Mouse (Mus musculus) midbrain, embryonic 13.5 days (tissue): ENCODE measurements at regions not wholly inside any gene's neighbourhood (a gene's known extent, or its start where the extent isn't known, plus 50 kb on each side); places are given as distances from the start of the nearest gene placed in this dataset.

ENCODE experiments used
- ATAC-seq: fragments of 200-750 bp; cut with Nextera tagmentation; 2 replicates; pipeline ENCODE4 v1.8.0; 2017; ENCODE audit warnings: mild to moderate bottlenecking, moderate TSS enrichment, moderate library complexity
- H3K27ac ChIP-seq: fragments of 300-500 bp; sonication (generic); 2 replicates; pipeline ENCODE4 v1.5.1; 2015; ENCODE audit warnings: inconsistent platforms, mild to moderate bottlenecking, moderate library complexity
- H3K27me3 ChIP-seq: fragments of 300-500 bp; sonication (generic); 2 replicates; pipeline ENCODE4 v1.6.1; 2015; ENCODE audit warnings: mild to moderate bottlenecking, inconsistent platforms
- H3K36me3 ChIP-seq: fragments of 300-500 bp; sonication (generic); 2 replicates; pipeline ENCODE4 v1.6.1; 2015; ENCODE audit warnings: mild to moderate bottlenecking, inconsistent platforms
- H3K4me1 ChIP-seq: fragments of 300-500 bp; sonication (generic); replicated peaks from 2 replicates; pipeline ENCODE4 v1.6.1; 2015; ENCODE audit warnings: inconsistent platforms
- H3K4me2 ChIP-seq: fragments of 300-500 bp; sonication (generic); replicated peaks from 2 replicates; pipeline ENCODE4 v1.6.1; 2015; ENCODE audit warnings: moderate library complexity, mild to moderate bottlenecking, inconsistent platforms
- H3K4me3 ChIP-seq: fragments of 300-500 bp; sonication (generic); replicated peaks from 2 replicates; pipeline ENCODE4 v1.5.1; 2015; ENCODE audit warnings: mild to moderate bottlenecking, inconsistent platforms
- H3K9ac ChIP-seq: fragments of 300-500 bp; sonication (generic); replicated peaks from 2 replicates; pipeline ENCODE4 v1.6.1; 2015; ENCODE audit warnings: mild to moderate bottlenecking, inconsistent platforms
- H3K9me3 ChIP-seq: fragments of 300-500 bp; sonication (generic); 2 replicates; pipeline ENCODE4 v1.6.1; 2016; ENCODE audit warnings: mild to moderate bottlenecking, inconsistent platforms
- WGBS: fragments of 180-500 bp; shearing (Covaris S2); methylation state at CpG from one replicate; pipeline ENCODE4 v1.1.7; 2015; 5-methylcytosine and 5-hydroxymethylcytosine counted together

DNA sequence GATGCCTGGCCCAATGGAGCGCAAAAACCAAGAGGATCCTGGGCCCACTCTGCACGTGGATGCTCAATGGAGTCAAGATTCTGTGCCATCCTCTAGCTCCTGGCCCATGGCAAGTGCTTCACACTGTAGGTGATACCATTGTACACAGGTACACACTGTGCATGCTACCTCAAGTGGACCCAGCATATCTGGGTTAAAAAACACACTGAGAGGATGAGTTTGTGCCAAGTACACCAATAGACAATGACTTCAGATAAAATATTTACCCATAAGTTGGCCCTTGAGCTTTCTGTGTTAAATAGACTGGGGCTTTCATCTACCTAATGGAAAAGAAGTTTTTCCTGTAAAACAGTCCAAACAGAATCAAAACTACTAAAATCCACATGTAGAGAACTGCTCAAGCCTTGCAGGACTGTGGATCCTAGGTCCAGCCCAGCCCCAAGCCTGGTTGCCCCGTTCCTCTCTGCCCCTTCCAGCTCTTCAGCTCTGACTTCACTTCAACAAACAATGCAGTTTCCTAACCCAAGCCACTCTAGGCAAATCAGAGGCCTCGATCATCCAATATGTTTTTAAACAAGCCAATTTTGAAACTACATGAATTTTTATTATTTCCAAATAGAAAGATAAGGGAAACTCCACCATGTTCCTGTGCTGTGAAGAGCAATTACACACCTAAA is 247.5 kb downstream of the Mreg start:
- Histone ChIP-seq H3K27me3 (no peaks in the 10 kb centered on the region), H3K27ac (no peak overlapping the region), H3K36me3 (no peaks in the 10 kb centered on the region), H3K9me3 (no peaks in the 10 kb centered on the region), H3K4me1 (no peaks in the 10 kb centered on the region), H3K4me3 (no peak overlapping the region), H3K4me2 (no peak overlapping the region), H3K9ac (no peak overlapping the region)
- no peak for ATAC-seq
- WGBS = 83% methylated on average over 4 of the region's 4 CpGs

DNA sequence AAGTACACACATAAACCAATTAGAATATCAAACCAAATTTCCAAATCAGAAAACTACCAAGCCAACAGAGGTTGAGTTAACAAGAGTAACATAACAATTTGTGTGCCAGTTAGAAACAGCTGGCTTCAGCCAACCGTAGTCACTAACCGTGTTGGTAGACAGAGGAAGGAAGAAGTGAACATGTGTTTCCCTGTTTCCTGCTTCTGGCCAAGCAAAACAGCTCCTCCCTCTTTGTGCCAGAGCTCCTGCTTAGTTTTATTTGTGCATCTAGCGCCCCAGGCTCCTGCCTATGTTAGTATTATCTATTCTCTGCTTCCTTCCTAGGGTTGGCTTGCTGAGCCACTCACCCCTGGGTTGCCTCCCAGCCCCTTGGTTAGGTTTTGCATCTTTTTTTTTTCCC is 255.2 kb downstream of the Mreg start:
- no peaks in the 10 kb centered on the region for H3K36me3 ChIP-seq
- H3K4me1 ChIP-seq = no peaks in the 10 kb centered on the region
- no peaks in the 10 kb centered on the region for H3K27me3 ChIP-seq
- no peak for ATAC-seq
- H3K4me2 ChIP-seq = no peak overlapping the region
- WGBS = 84% methylated on average over 3 of the region's 3 CpGs
- H3K27ac ChIP-seq = no peak overlapping the region
- no peak overlapping the region for H3K9ac ChIP-seq
- H3K4me3 ChIP-seq = no peak overlapping the region
- no peaks in the 10 kb centered on the region for H3K9me3 ChIP-seq

DNA sequence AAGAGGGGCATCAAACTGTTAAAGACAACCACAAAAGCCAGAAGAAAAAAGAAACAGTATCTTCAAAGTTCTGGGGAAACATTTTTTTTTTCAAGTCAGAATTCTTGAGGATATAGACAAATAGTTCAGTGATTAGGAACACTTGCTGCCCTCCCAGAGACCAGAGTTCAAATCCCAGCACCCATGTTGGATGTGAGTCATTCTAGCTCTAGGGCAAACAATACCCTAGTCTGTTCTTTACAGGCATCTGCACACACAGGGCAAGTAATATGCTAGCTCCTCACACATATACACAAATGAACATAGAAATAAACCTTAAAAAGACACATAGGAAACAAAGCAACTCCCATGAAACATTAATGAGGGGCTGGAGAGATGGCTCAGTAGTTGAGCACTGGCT is 256.8 kb downstream of the Mreg start:
- H3K4me3 ChIP-seq = no peak overlapping the region
- ATAC-seq = no peak
- H3K9ac ChIP-seq = no peak overlapping the region
- no peaks in the 10 kb centered on the region for H3K27me3 ChIP-seq
- H3K9me3 ChIP-seq = no peaks in the 10 kb centered on the region
- no peaks in the 10 kb centered on the region for H3K36me3 ChIP-seq
- H3K27ac ChIP-seq = no peak overlapping the region
- no peaks in the 10 kb centered on the region for H3K4me1 ChIP-seq
- H3K4me2 ChIP-seq = no peak overlapping the region

DNA sequence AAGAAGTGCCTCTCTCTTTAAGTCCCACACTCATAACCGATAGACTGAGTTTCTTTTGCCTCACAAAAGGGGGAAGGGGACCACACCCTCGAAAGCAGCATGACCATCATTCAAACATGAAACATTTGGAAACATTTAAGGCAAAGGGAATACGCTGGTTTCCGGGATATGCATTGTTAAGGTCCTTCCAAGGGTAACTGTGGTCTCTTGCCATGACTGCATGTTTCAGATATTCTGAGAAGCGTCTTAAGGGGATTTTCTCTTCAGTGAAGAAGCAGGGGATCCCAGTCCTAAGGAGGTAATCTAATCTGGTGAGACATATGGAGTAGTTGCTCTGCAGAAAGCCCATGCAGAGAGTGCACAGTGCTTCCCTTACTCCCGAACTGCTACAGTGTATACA is 258.8 kb downstream of the Mreg start:
- Histone ChIP-seq H3K9me3 (no peaks in the 10 kb centered on the region), H3K4me2 (no peak overlapping the region), H3K9ac (no peak overlapping the region), H3K4me1 (no peaks in the 10 kb centered on the region), H3K27ac (no peak overlapping the region), H3K4me3 (no peak overlapping the region), H3K36me3 (no peaks in the 10 kb centered on the region), H3K27me3 (no peaks in the 10 kb centered on the region)
- 82% methylated on average over 6 of the region's 6 CpGs for WGBS
- ATAC-seq = no peak

DNA sequence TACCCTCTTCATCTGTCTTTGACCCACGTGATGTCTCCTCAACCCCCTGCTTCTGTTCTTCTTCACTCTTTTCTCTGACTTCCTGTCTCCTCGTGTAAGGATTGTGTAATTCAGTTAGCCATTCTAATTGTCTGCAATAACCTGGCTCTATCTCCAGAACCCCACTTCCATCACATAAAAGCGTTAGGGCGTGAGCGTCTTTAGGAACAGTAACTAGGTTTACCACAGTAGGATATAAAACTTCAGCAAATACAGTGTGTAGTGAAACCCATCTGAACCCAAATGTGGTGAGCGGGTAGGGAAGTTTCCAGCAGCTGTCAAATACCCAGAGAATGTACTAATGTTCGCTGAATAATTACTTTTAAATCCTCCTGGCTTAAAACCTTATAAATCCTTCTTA is 262.6 kb downstream of the Mreg start:
- no peaks in the 10 kb centered on the region for H3K27me3 ChIP-seq
- H3K36me3 ChIP-seq = no peaks in the 10 kb centered on the region
- 84% methylated on average over 7 of the region's 7 CpGs for WGBS
- H3K9ac ChIP-seq = no peak overlapping the region
- no peaks in the 10 kb centered on the region for H3K9me3 ChIP-seq
- no peak overlapping the region for H3K4me3 ChIP-seq
- H3K27ac ChIP-seq = no peak overlapping the region
- H3K4me2 ChIP-seq = no peak overlapping the region
- no peak for ATAC-seq
- H3K4me1 ChIP-seq = no peaks in the 10 kb centered on the region

DNA sequence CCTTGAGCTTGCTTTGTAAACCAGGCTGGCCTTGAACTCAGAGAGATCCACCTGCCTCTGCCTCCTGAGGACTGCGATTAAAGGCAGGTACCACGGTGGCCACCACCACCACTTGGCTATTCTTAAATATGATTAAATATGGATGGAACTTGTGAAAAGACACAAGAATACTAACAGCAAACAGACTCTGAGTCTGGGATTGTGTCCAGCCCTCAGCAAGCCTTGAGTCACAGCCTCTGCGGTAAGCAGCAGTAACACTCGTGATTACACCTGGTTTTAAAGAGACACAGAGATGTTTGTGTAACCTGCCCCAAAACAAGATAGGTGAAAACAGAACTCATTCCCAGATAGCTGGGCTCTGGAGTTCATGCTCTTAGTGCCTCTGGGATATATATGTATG is 263.4 kb downstream of the Mreg start:
- Histone ChIP-seq H3K27ac (no peak overlapping the region), H3K27me3 (no peaks in the 10 kb centered on the region), H3K36me3 (no peaks in the 10 kb centered on the region), H3K4me3 (no peak overlapping the region), H3K9me3 (no peaks in the 10 kb centered on the region), H3K4me2 (no peak overlapping the region), H3K4me1 (no peaks in the 10 kb centered on the region), H3K9ac (no peak overlapping the region)
- ATAC-seq = no peak
- 94% methylated on average over 4 of the region's 4 CpGs for WGBS

DNA sequence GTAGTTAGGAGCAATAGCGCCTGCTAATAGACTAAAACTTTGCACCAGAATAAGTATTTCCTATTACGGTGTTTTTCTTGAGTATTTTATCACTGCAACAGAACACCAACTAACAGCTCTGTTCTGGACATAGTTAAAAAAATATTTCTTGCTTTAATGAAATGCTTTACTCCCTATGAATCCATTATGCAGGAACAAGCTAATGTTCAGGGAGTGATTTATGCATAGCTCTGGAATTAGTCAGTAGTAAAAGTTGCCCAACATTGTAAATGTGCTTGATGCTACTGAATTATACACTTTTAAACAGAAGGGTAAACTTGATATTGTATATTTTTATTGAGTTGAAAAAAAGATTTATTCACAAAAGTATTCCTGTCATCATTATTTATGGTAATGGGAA is 264.6 kb downstream of the Mreg start:
- WGBS = 99% methylated on average over 2 of the region's 2 CpGs
- Histone ChIP-seq H3K4me1 (no peaks in the 10 kb centered on the region), H3K27me3 (no peaks in the 10 kb centered on the region)

DNA sequence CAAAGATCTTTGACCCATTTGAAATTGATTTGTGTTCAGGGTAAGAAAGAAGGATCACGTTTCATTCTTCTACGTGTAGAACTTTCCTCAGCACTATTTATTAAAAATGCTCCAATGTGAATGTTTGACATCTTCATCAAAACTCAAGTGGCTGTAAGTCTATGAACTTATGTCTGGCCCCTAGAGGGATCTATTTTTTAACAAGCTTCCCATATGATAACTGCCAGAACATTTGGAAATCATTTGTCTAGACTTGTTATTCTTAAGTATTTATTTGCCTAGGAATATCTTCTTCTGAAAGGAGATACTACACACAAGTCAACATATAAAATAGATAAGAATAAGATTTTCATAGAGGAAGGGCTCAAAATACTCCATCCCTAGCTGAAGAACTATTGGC is 265.2 kb downstream of the Mreg start:
- Histone ChIP-seq H3K9me3 (no peaks in the 10 kb centered on the region), H3K27me3 (no peaks in the 10 kb centered on the region), H3K4me2 (no peak overlapping the region), H3K9ac (no peak overlapping the region), H3K36me3 (no peaks in the 10 kb centered on the region), H3K27ac (no peak overlapping the region), H3K4me3 (no peak overlapping the region), H3K4me1 (no peaks in the 10 kb centered on the region)
- WGBS = 87% methylated on average over 2 of the region's 2 CpGs
- no peak for ATAC-seq

More for the DNA sequence above, 264.6 kb downstream of the Mreg start:
- Histone ChIP-seq H3K9ac (no peak overlapping the region), H3K4me3 (no peak overlapping the region), H3K27ac (no peak overlapping the region), H3K4me2 (no peak overlapping the region), H3K36me3 (no peaks in the 10 kb centered on the region), H3K9me3 (no peaks in the 10 kb centered on the region)
- no peak for ATAC-seq

DNA sequence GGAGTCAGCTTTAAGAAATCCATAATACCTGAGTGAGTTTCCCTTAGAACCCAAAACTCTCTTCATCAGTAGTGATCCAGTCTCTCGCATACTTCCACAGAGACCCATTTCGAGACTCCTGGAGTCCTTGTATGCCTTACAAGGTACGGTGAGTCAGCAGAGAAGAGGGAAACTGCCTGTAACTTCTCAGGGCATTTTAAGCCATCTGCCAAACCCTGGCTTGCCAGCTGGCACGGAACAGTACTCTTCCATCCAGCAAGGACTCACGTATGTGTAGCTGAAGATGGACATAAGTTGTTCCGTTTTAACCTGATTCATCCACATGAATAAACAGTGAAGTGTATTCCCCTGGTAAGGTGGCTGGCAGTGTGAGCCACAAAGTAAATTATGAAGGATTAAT is 267.0 kb downstream of the Mreg start:
- H3K4me1 ChIP-seq = peaks cover 8% of the 10 kb centered on the region; the same call in 1 of the 2 replicates
- no peak overlapping the region for H3K9ac ChIP-seq
- ATAC-seq = no peak
- no peaks in the 10 kb centered on the region for H3K9me3 ChIP-seq
- WGBS = 92% methylated on average over 6 of the region's 6 CpGs
- no peak overlapping the region for H3K4me2 ChIP-seq
- H3K4me3 ChIP-seq = no peak overlapping the region
- no peak overlapping the region for H3K27ac ChIP-seq
- H3K36me3 ChIP-seq = no peaks in the 10 kb centered on the region
- H3K27me3 ChIP-seq = no peaks in the 10 kb centered on the region

DNA sequence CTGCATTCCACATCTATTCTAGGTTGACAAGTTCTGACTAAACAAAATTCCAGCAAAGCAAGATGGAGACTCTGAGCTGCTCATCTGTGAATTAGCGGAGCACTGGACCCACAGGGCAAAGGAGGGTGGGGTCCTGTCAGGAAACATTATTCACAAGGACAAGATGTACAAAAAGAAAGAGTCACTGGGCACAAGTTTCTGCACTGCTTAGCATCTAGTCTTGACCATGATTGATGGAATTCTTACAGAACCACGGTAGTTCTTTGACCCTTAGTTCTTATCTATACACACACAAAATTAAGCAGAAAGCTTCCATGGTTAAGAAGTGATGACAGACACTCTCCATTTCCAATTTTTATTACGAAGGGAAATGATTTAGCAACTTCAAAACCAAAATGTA is 267.6 kb downstream of the Mreg start:
- ATAC-seq = no peak
- 86% methylated on average over 3 of the region's 3 CpGs for whole genome bisulfite sequencing
- Histone ChIP-seq H3K4me3 (no peak overlapping the region), H3K9ac (no peak overlapping the region), H3K4me2 (no peak overlapping the region), H3K36me3 (no peaks in the 10 kb centered on the region), H3K9me3 (no peaks in the 10 kb centered on the region), H3K27ac (no peak overlapping the region), H3K27me3 (no peaks in the 10 kb centered on the region), H3K4me1 (peaks cover 8% of the 10 kb centered on the region; the same call in 1 of the 2 replicates)

DNA sequence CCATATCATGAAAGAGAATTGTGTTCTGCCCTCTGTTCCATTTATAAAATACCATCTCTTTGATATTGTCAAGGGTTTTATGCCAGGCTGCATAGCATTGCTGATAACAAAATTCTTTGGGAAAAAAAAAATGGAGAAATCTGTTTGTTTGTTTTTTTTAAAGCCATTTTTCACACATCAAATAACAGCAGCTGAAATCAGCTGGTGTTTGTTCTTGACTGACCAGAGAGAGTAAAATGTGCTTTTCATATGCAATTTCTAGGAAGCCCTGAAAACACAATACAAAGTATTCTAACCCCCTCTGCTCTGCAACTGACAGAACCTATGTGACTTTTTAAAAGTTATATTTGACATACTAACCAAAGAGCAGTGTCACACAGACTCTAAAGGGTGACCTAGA is 270.0 kb downstream of the Mreg start:
- no peak overlapping the region for H3K4me3 ChIP-seq
- H3K9me3 ChIP-seq = no peaks in the 10 kb centered on the region
- no peak overlapping the region for H3K9ac ChIP-seq
- ATAC-seq = no peak
- H3K27me3 ChIP-seq = no peaks in the 10 kb centered on the region
- H3K36me3 ChIP-seq = no peaks in the 10 kb centered on the region
- H3K4me1 ChIP-seq = peaks cover 13% of the 10 kb centered on the region; the same call in 1 of the 2 replicates
- H3K27ac ChIP-seq = no peak overlapping the region
- no peak overlapping the region for H3K4me2 ChIP-seq

DNA sequence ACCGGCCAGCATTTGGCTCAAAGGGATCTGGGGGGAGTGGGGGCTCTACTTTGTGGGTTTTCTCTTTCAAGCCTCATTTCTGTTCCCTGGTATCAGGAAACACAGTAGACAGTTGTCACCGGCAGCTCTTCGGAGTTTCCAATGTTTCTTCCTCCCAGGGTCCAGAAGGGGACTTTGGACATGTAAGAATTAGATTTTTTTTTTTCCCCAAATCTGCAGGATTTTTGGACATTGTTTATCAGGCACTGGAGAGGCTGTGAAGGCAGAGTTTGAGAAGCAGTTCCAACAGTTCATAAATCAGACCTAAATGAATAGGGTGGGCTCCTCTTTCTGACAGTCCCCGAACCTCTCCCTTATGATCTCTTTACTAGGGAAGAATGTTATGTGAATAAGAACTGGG is 270.4 kb downstream of the Mreg start:
- Histone ChIP-seq H3K9me3 (no peaks in the 10 kb centered on the region), H3K27ac (no peak overlapping the region), H3K4me2 (no peak overlapping the region), H3K9ac (no peak overlapping the region), H3K36me3 (no peaks in the 10 kb centered on the region), H3K27me3 (no peaks in the 10 kb centered on the region), H3K4me1 (peaks cover 13% of the 10 kb centered on the region; the same call in 1 of the 2 replicates), H3K4me3 (no peak overlapping the region)
- WGBS = 64% methylated on average over 4 of the region's 4 CpGs
- no peak for ATAC-seq

DNA sequence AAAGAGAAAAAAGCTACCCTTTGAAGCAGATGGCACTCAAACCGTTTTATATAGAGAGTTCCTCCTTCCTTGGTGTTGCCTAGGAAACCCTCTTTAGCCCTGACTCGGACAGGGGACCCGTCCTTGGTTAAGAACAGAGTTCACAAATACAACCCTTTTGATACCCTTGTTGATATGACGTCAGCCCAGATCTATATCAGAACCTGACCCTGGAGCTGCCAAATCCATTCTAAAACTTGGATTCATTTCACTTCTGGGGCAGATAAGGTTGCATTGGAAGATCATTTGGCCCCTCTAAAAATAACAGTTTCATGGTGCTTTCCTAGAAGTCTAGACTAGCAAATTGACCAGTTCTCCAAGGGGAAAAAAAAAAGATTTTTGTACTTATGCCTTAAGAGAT is 271.2 kb downstream of the Mreg start:
- WGBS = 17% methylated on average over 4 of the region's 4 CpGs
- Histone ChIP-seq H3K4me2 (no peak overlapping the region), H3K9ac (no peak overlapping the region), H3K4me3 (no peak overlapping the region), H3K27ac (no peak overlapping the region), H3K4me1 (peaks cover 13% of the 10 kb centered on the region; the same call in 1 of the 2 replicates), H3K27me3 (no peaks in the 10 kb centered on the region), H3K9me3 (no peaks in the 10 kb centered on the region), H3K36me3 (no peaks in the 10 kb centered on the region)
- no peak for ATAC-seq
